Mouse (Mus musculus) stomach, embryonic 16.5 days (tissue): Measurements from ENCODE around the gene Upf2. TPM values are rescaled to one million over a fixed set of nuclear protein-coding genes. Genes with fewer than 3 reads are reported as not detected.
"Not testable (repeated sequence)": the region's sequence is repeated elsewhere in the genome, so short reads cannot be mapped to it uniquely, and the experiment has no call there.

Experiments used
- ATAC-seq: fragments of 200-750 bp; cut with Nextera tagmentation; 2 replicates; pipeline ENCODE4 v1.8.0; 2017; ENCODE audit warnings: moderate number of reproducible peaks, moderate TSS enrichment; ENCODE audit not compliant: insufficient read depth, low FRiP score
- H3K27ac ChIP-seq: fragments of 300-500 bp; sonication (generic); 2 replicates; pipeline ENCODE4 v1.5.1; 2014; ENCODE audit warnings: low read length
- H3K27me3 ChIP-seq: fragments of 300-500 bp; sonication (generic); 2 replicates; pipeline ENCODE4 v1.6.1; 2014; ENCODE audit warnings: low read length, control low read depth, mixed read lengths; ENCODE audit not compliant: control insufficient read depth, insufficient read depth
- H3K36me3 ChIP-seq: fragments of 300-500 bp; sonication (generic); 2 replicates; pipeline ENCODE4 v1.6.1; 2014; ENCODE audit warnings: low read length; ENCODE audit not compliant: control insufficient read depth, insufficient read depth
- H3K4me1 ChIP-seq: fragments of 300-500 bp; sonication (generic); 2 replicates; pipeline ENCODE4 v1.6.1; 2014; ENCODE audit warnings: low read length, control low read depth, mixed read lengths; ENCODE audit not compliant: control insufficient read depth, insufficient read depth
- H3K4me2 ChIP-seq: fragments of 300-500 bp; sonication (generic); 2 replicates; pipeline ENCODE4 v1.6.1; 2014; ENCODE audit warnings: low read depth, low read length, mixed read lengths
- H3K4me3 ChIP-seq: fragments of 300-500 bp; sonication (generic); replicated peaks from 2 replicates; pipeline ENCODE4 v1.5.1; 2014; ENCODE audit warnings: mild to moderate bottlenecking, low read length
- H3K9ac ChIP-seq: fragments of 300-500 bp; sonication (generic); 2 replicates; pipeline ENCODE4 v1.6.1; 2014; ENCODE audit warnings: low read length
- H3K9me3 ChIP-seq: fragments of 300-500 bp; sonication (generic); replicated peaks from 2 replicates; pipeline ENCODE4 v1.6.1; 2016; ENCODE audit warnings: low read length, control low read depth; ENCODE audit not compliant: control insufficient read depth
- WGBS: fragments of 180-500 bp; shearing (Covaris S2); extraction: QIAGEN DNeasy Blood & Tissue Kit; methylation state at CpG from one replicate; pipeline ENCODE4 v1.1.7; 2014; 5-methylcytosine and 5-hydroxymethylcytosine counted together
- polyA plus RNA-seq: library from polyadenylated mRNA; unstranded; fragments of >200 nt; fragmentation: Nextera tagmentation; extraction: Ambion mirVana; gene quantifications from 2 replicates; pipeline ENCODE4 v1.2.1, GENCODE M21; 2015

Upf2 gene
- polyA plus RNA-seq, 1 experiment from 2014 or later = 11.3 TPM

GRCm38 (mm10) chr2:5942416-5943032 lies 8.7 kb upstream of the Upf2 start, which contains the start of gene Dhtkd1:
TSS of gene Dhtkd1 (minus strand) at chr2:5942792.
- Histone ChIP-seq H3K4me1 (no peaks in the 10 kb centered on the region), H3K27ac (no peak within 1 kb of the TSS)
- WGBS = under 1% methylated on average over 36 of the region's 36 CpGs

GRCm38 (mm10) chr2:5943071-5943470 lies 8.2 kb upstream of the Upf2 start:
- Histone ChIP-seq H3K27ac (no peak overlapping the region), H3K9ac (no peak overlapping the region), H3K4me1 (no peaks in the 10 kb centered on the region), H3K36me3 (no peaks in the 10 kb centered on the region), H3K4me3 (peak overlapping the region; percentile 61), H3K27me3 (no peaks in the 10 kb centered on the region), H3K9me3 (no peaks in the 10 kb centered on the region), H3K4me2 (peak overlapping the region; percentile 91)
- 34% methylated on average over 4 of the region's 4 CpGs for WGBS
- ATAC-seq = no peak

More at GRCm38 (mm10) chr2:5942416-5943032, 8.7 kb upstream of the Upf2 start, which contains the start of gene Dhtkd1:
- H3K36me3 ChIP-seq = no peaks in the 10 kb centered on the region
- ATAC-seq = peak; percentile 92
- no peaks in the 10 kb centered on the region for H3K27me3 ChIP-seq
- no peaks in the 10 kb centered on the region for H3K9me3 ChIP-seq
- peak within 1 kb of the TSS; percentile 91 for H3K4me2 ChIP-seq
- H3K9ac ChIP-seq = peak within 1 kb of the TSS; percentile 81
- peak within 1 kb of the TSS; percentile 61 for H3K4me3 ChIP-seq

GRCm38 (mm10) chr2:5945629-5946028 lies 5.6 kb upstream of the Upf2 start:
- no peaks in the 10 kb centered on the region for H3K36me3 ChIP-seq
- H3K4me3 ChIP-seq = no peak overlapping the region
- H3K9ac ChIP-seq = no peak overlapping the region
- H3K27ac ChIP-seq = no peak overlapping the region
- ATAC-seq = no peak
- no peaks in the 10 kb centered on the region for H3K9me3 ChIP-seq
- no peak overlapping the region for H3K4me2 ChIP-seq
- H3K27me3 ChIP-seq = no peaks in the 10 kb centered on the region
- H3K4me1 ChIP-seq = peaks cover 3% of the 10 kb centered on the region; the same call in 1 of the 2 replicates
- 90% methylated on average over 1 of the region's 1 CpGs for WGBS

GRCm38 (mm10) chr2:5946876-5947275 lies 4.4 kb upstream of the Upf2 start:
- no peak for ATAC-seq
- no peaks in the 10 kb centered on the region for H3K27me3 ChIP-seq
- no peak overlapping the region for H3K4me3 ChIP-seq
- peaks cover 3% of the 10 kb centered on the region; the same call in 1 of the 2 replicates for H3K4me1 ChIP-seq
- 80% methylated on average over 3 of the region's 3 CpGs for WGBS
- no peak overlapping the region for H3K4me2 ChIP-seq
- H3K27ac ChIP-seq = no peak overlapping the region
- no peaks in the 10 kb centered on the region for H3K9me3 ChIP-seq
- no peaks in the 10 kb centered on the region for H3K36me3 ChIP-seq
- H3K9ac ChIP-seq = no peak overlapping the region

- no peak overlapping the region for H3K27ac ChIP-seq
- no peak overlapping the region for H3K4me2 ChIP-seq
- WGBS = 84% methylated on average over 2 of the region's 2 CpGs
- no peak overlapping the region for H3K9ac ChIP-seq
- H3K27me3 ChIP-seq = no peaks in the 10 kb centered on the region
- no peak overlapping the region for H3K4me3 ChIP-seq
- H3K9me3 ChIP-seq = no peaks in the 10 kb centered on the region
- H3K4me1 ChIP-seq = peaks cover 6% of the 10 kb centered on the region; the same call in 1 of the 2 replicates
- no peak for ATAC-seq
- no peaks in the 10 kb centered on the region for H3K36me3 ChIP-seq
Observed at GRCm38 (mm10) chr2:5948964-5949363, 2.3 kb upstream of the Upf2 start.

GRCm38 (mm10) chr2:5949821-5950220 lies 1.4 kb upstream of the Upf2 start:
- H3K27ac ChIP-seq = peak overlapping the region; percentile 88

GRCm38 (mm10) chr2:5950305-5950704 lies 964 bp upstream of the Upf2 start:
- ATAC-seq = no peak
- 6% methylated on average over 6 of the region's 6 CpGs for WGBS

More at GRCm38 (mm10) chr2:5949821-5950220, 1.4 kb upstream of the Upf2 start:
- H3K9me3 ChIP-seq, ATAC-seq, H3K27me3 ChIP-seq, H3K4me1 ChIP-seq, H3K36me3 ChIP-seq: not testable (repeated sequence)
- Histone ChIP-seq H3K9ac (peak overlapping the region; percentile 74; the same call in 1 of the 2 replicates), H3K4me2 (peak overlapping the region; percentile 79), H3K4me3 (peak overlapping the region; percentile 99)
- 90% methylated on average over 9 of the region's 9 CpGs for WGBS

GRCm38 (mm10) chr2:5951621-5952211 lies 447 bp downstream of the Upf2 start:
- Histone ChIP-seq H3K4me3 (peak overlapping the region; percentile 99), H3K27ac (peak overlapping the region; percentile 92), H3K9ac (peak overlapping the region; percentile 98), H3K27me3 (no peaks in the 10 kb centered on the region), H3K36me3 (no peaks in the 10 kb centered on the region), H3K4me2 (peak overlapping the region; percentile 83), H3K4me1 (peaks cover 6% of the 10 kb centered on the region; the same call in 1 of the 2 replicates), H3K9me3 (no peaks in the 10 kb centered on the region)
- WGBS = under 1% methylated on average over 46 of the region's 46 CpGs
- ATAC-seq = peak; percentile 54

More at GRCm38 (mm10) chr2:5950305-5950704, 964 bp upstream of the Upf2 start:
- Histone ChIP-seq H3K27me3 (no peaks in the 10 kb centered on the region), H3K36me3 (no peaks in the 10 kb centered on the region), H3K4me3 (peak overlapping the region; percentile 99), H3K4me1 (peaks cover 6% of the 10 kb centered on the region; the same call in 1 of the 2 replicates), H3K9me3 (no peaks in the 10 kb centered on the region), H3K9ac (peak overlapping the region; percentile 74), H3K4me2 (peak overlapping the region; percentile 79), H3K27ac (peak overlapping the region; percentile 88)

- H3K9ac ChIP-seq = no peak overlapping the region
- H3K4me2 ChIP-seq = no peak overlapping the region
- no peaks in the 10 kb centered on the region for H3K9me3 ChIP-seq
- H3K27me3 ChIP-seq = no peaks in the 10 kb centered on the region
- H3K27ac ChIP-seq = no peak overlapping the region
- H3K4me3 ChIP-seq = no peak overlapping the region
- no peaks in the 10 kb centered on the region for H3K4me1 ChIP-seq
- WGBS = 88% methylated on average over 9 of the region's 9 CpGs
- H3K36me3 ChIP-seq = peaks cover 18% of the 10 kb centered on the region
- ATAC-seq = no peak
Observed at GRCm38 (mm10) chr2:5957705-5958104, 6.4 kb downstream of the Upf2 start.
